Mouse (Mus musculus) left cerebral cortex, adult 11 months (tissue): ENCODE results near the gene Znhit3.

Source experiments
- DNase-seq: peaks from one replicate; pipeline ENCODE4 v3.0.0; 2022; ENCODE audit warnings: low spot score

Znhit3 gene

GRCm38 (mm10) chr11:84916053-84916702, at the start of gene Znhit3:
TSS of gene Znhit3 (minus strand) at chr11:84916366.
- DNase-seq, result peak; percentile 88

GRCm38 (mm10) chr11:84963556-84963955, 47.4 kb upstream of the Znhit3 start:
- DNase-seq, result no peak

- no peak for DNase-seq
Observed at GRCm38 (mm10) chr11:84962536-84962935, 46.4 kb upstream of the Znhit3 start.

GRCm38 (mm10) chr11:84961571-84961970, 45.4 kb upstream of the Znhit3 start:
- no peak for DNase-seq

GRCm38 (mm10) chr11:84960780-84961179, 44.6 kb upstream of the Znhit3 start:
- DNase-seq, result no peak

- no peak for DNase-seq
Observed at GRCm38 (mm10) chr11:84960291-84960690, 44.1 kb upstream of the Znhit3 start.

GRCm38 (mm10) chr11:84959701-84960181, 43.6 kb upstream of the Znhit3 start:
- DNase-seq, result no peak

- no peak for DNase-seq
Observed at GRCm38 (mm10) chr11:84959181-84959580, 43.0 kb upstream of the Znhit3 start.

GRCm38 (mm10) chr11:84958271-84958630, 42.1 kb upstream of the Znhit3 start:
- no peak for DNase-seq

- no peak for DNase-seq
Observed at GRCm38 (mm10) chr11:84957591-84958270, 41.6 kb upstream of the Znhit3 start, which contains the start of gene Car4. TSS of gene Car4 (plus strand) at chr11:84957786.

GRCm38 (mm10) chr11:84957171-84957570, 41.0 kb upstream of the Znhit3 start:
- no peak for DNase-seq

GRCm38 (mm10) chr11:84956400-84956799, 40.2 kb upstream of the Znhit3 start:
- no peak for DNase-seq

GRCm38 (mm10) chr11:84952611-84953010, 36.4 kb upstream of the Znhit3 start:
- DNase-seq, result no peak

- no peak for DNase-seq
Observed at GRCm38 (mm10) chr11:84948526-84948925, 32.4 kb upstream of the Znhit3 start.

- no peak for DNase-seq
Observed at GRCm38 (mm10) chr11:84948114-84948513, 31.9 kb upstream of the Znhit3 start.

- DNase-seq, result no peak
Observed at GRCm38 (mm10) chr11:84947206-84947605, 31.0 kb upstream of the Znhit3 start.

- DNase-seq, result no peak
Observed at GRCm38 (mm10) chr11:84945841-84946240, 29.7 kb upstream of the Znhit3 start.

- no peak for DNase-seq
Observed at GRCm38 (mm10) chr11:84944639-84945435, 28.7 kb upstream of the Znhit3 start.

GRCm38 (mm10) chr11:84943948-84944347, 27.8 kb upstream of the Znhit3 start:
- no peak for DNase-seq

- DNase-seq, result no peak
Observed at GRCm38 (mm10) chr11:84940140-84940539, 24.0 kb upstream of the Znhit3 start.

GRCm38 (mm10) chr11:84939508-84940053, 23.4 kb upstream of the Znhit3 start:
- DNase-seq, result no peak

- no peak for DNase-seq
Observed at GRCm38 (mm10) chr11:84932261-84932660, 16.1 kb upstream of the Znhit3 start.
